Mouse (Mus musculus) frontal cortex, postnatal 36 days (tissue): ENCODE measurements around the gene Cfap43.

Experiments
- DNase-seq, 2 experiments: peaks; one replicate each; pipeline ENCODE4 v3.0.0; 2022; ENCODE audit warnings: low spot score in 2 of 2

The Cfap43 gene

DNA sequence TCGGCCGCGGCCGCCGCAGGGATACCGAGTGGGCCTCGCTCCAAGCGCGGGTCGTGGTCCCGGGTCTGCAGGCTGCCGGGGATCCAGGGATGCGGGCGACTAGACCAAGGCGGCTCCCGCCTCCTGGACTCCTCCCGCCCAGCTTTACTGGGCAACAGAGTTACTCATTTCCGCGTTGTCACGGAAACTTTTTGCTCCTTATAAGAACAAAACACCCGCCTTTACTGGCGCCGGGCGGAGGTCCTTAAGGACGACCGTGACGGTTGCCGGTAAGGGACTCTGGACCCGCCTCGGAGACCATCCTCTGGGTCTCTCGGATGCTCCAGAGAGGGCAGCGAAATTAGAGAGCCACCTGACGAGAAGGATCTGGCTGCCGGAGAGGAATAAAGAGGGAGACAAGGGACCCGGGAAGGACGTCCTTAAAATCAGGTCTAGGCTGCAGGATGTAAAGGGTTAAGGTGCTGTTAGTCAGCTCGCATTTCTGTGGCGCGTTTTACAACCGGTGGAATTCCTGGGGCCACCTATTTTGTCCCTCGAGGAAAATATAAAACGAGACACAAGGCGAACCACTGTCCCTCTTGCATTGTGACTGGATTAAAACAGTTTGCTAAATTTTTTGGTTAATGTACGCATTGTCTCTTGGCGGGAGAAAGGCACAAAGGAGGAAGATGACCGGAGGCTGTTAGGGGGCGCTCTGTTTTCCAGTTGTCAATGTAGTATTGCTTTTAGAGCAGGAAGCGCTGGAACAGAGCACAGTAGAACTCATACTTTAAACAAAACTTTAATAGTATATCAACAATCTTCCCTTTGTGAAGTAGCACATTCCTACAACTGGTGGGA, at the start of gene Cfap43, which contains the start of gene Itprip:
Cfap43 (minus strand) TSS at position 162 of the 840 bp plus-strand sequence.
Itprip (minus strand) TSS at position 174 of the 840 bp plus-strand sequence.
- peak; percentile 51 to 56 for DNase-seq

DNA sequence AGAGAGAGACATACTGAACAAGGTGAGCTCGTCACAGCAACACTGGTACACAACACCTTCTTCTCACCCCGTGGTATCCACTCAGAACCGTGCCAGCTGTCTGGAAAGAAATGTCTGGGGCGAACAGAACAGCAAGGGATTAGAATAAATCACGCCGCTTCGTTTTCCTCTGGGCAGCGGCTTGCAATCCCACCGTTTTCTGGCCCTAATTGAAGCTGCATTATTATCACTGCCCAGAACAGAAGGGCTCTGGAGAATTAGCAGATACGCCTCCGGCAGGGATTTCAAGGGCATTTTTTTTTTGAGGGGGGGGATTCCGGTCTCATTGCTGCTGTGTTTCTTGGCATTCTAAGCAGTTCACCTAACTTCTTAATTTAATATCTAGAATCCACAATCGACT, 39.1 kb upstream of the Cfap43 start:
- DNase-seq, result no peak

DNA sequence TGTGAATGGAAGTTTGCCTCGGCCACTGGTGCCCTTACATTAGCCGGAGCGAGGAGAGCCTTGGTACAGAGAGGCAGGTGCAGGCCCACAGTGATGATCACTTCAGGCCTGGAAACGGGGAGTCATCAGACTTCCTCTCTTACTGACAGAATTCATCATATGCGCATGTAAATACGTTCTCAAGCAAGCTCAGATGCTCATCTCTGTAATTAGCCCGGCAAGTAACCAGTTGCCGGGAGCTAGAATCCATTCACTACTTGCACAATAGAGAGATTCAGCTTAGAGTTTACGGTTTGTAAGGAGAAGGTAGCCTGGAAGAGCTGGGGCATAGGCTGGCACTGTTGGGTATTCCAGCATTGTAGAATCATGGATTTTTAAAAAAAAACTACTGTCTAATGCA, 34.1 kb upstream of the Cfap43 start:
- DNase-seq, result no peak

DNA sequence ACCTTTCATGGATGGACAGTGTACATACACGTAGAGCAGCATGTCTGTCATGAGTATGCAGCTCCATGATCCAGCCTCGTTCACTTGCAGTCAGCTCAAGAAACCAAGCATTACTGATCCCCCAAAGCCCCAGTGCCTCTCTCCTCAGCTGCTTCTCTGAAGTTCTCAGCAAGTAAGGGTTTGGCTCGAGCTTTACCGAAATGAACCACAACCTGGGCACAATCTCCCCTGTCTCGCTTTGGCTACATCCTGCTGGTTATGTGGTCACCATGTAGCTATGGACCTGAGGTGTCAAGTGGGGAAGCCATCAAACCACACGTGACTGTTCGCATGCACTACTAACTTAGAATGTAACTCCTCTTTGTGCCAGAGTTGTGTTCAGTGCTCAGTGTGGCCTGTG, 31.9 kb upstream of the Cfap43 start:
- no peak for DNase-seq

DNA sequence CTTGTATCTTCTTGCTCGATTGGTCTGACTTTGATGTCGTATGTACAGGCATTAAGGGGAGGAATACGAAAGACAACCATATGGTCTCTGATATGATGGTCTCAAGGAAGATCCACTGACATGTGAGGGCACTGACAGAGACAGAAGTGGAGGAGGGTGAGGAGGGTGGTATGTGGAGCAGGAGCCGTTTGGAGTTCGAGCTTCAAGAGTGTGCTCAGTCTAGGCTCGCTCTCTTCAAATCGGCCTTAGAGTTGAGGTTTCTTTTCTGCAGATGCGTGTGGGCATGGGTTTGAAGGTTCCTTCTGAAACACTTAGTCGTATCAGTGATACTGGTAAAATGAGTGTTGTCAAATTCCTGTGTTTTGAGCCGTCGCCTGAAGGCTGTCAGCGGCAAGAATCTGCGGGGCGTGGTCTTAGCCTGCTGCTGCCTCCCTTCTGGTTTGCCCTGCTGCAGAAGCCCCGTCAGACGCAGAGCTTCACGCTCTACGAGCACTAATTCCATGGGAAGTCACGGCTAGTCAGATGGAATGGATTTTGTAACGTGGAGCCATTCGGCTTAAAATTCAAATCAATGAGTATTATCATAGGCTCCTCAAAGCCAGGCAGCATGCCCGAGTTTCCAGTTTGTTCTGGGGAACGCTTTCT, 27.9 kb upstream of the Cfap43 start:
- no peak for DNase-seq

DNA sequence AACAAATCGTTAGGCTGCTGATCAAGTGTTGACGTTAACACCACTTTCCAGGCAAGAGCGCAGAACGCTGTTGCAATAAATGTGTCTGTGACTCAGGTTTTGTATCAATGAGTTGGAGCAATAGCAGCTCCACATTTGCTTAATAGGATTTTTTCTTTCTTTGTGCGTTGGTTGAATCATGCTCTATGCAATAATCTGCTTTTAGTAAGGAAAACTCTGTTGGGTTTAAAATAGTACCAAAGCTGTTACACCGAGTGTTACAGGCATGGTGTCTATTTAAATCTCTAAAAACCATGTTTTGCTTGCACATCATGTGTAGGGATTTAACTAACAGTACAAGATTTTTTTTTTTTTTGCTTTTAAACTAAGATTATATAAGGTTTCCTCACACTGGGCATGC, 20.3 kb upstream of the Cfap43 start:
- DNase-seq, result peak in 1 of 2 experiments; percentile 32

DNA sequence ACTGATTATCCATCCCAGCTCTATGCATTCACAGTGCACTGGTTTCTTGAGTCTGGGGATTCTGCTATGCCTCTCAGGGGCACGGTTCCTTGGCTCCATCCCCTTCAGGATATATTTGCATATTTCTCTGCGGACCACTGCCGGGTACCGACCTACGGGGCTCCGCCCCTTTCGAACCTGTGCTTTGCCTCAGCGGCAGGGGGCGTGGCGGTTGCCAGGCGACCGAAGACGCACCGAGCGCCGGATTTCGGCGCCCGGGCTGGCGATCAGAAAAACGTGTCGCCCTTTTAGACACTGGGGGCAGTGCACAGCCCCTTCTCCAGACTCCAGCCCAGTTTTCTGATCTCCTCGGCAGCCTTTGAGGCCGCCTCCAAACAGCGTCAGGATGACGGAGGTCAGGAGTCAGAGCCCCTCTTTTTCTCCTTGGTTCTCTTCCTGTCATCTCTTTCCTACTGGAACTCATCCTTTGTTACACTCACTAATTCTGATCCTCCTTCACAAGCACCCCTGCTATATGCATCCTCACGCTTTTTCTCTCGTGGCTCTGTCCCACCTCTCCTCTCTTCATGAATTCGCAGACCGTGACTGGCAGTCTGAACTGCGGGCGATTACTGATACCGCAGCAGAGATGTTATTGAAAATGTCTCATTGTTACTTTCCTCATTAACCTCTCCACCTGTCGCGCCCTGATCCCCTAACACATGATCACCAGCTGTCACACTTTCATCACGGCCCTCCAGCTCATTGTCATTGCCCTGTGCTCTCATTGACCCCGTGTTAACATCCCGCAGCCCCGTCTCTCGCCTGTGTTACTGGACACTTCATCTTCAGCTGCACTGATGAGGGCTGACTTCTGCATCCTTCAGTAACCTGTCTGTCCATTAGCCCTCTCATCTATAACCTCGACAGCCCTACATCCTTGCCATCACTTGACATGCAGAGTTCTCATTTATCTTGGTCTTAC, 18.6 kb upstream of the Cfap43 start, which contains the start of gene Cfap58:
Cfap58 (plus strand) TSS at position 233 of the 964 bp plus-strand sequence.
- peak; percentile 35 to 41 for DNase-seq

DNA sequence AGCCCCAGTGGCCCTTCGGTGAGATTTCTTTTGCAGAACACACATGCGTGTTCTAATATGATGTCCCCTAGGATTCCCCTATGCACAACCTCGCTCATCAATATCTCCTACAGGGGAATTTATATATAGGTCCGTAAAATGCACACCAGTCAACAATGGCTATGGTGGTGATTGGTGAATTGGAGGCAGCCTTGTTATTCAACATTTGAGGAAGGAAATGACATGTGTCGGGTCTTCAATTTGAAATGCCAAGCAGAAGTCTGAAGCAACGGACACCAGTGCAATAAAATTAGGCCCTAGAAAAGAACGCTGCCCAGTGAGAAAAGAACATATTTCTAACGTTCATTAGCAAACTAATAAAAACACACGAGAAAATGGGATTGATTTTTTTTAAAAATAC, 17.9 kb upstream of the Cfap43 start:
- no peak for DNase-seq

DNA sequence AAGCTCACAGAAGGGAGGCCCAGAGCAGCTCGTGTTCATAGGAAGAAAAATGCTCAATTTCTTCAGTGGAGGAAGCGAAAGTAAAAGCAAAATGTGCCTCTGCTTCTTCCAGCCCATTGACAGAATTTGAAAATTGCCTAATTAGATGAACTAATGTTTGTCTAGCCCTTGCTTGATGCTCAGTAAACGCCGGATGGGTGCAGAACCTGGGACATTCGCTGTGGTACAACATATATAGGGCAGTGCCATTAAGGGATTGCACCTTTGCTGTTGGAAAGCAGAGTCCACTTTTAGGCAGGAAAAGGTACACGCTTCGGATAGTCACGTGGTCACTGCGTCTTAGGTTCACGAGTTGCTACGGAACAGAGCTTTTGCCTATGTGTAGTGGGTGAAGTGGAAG, 17.4 kb upstream of the Cfap43 start:
- no peak for DNase-seq

DNA sequence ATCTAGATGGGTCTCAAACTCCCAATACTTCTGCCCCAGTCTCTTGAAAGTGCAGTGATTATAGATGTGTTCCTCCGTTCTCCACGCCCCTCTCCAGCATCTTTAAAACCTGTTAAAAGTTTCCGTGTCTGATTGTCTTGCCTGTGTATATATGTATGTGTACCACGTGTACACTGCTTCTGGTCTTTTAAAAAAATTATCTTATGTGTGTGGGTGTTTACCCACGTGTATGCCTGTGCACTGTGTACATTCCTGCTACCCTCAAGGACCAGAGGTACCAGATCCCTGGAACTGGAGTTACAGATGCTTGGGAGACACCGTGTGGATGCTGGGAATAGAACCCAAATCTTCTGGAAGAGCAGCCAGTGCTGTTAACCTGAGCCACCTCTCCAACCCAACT, 16.4 kb upstream of the Cfap43 start:
- DNase-seq, result no peak

DNA sequence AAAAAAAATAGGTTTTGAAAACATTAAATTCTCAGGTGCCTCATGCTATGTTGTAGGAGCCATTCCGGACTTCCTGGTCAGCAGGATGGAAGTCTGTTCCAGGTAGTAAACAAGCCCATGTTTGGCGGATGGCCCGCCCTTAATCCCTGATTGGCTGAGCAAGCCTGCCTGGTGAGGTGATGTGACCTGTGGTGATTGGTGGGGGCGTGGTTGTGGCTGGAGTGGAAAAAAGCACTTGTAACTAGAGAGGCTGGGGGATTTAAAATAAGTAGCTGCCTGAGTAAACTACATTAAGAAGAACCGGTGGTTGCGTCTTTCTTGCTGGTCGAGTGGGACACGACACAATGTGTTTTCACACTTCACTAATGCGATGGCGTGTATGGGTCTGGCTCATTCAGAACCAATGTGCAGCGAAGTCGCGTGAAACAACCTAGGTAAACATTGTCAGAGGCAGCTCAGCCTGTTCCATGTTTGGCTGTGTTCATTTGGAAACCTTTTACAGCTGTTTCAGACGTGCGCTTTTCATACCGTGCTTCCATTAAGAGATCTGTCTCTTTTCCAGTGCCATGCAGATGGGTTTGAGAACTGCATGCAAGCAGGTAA, 15.7 kb upstream of the Cfap43 start:
- DNase-seq, result no peak

DNA sequence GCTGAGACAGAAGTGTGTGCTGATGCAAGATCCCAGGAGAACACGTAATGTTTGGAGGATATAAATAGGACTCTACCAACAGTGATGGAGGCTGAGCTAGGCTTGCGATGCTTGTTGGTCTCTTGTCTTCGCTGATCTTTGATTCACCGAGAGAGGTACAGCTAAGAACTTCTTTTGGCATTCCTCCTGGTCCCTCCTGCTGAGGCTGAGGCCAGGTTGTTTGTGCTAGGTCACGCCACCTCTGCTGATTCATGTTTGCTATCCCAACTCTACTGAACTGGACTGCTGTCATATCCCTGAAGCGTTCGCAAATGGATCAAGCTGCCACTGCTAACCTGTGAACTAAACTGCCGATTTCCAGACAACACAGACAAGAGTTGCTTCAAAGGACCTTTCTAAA, 15.1 kb upstream of the Cfap43 start:
- no peak for DNase-seq

DNA sequence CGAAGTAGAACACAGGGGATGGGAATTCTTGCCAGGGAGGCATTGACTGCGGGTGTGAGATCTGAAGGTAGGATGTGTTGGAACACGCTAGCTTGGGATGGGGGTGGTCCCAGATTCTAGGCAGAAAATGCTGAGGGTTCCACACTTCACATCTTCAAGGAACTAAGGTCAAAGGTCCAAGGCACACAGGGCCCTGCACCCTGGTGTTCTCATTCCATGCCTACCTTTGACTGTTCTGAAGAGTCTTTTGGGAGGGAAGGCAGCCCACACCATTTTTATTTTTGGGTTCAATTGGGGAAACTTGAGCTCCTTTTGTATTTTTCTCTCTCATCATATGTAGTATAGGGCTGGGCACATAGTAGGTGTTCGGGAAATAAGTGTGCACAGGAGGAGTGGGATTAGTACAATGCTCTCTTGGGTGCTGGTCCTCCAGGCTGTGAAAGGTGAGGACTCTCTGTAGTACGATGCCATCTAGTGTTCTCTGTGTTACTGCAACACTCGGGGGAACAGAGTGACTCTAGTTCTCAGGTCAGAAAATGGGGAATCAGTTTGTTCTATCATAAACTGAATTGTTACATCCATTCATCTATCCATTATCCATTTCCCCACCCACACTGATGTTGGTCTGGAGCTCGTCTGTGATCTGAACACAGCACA, 13.0 kb upstream of the Cfap43 start:
- DNase-seq, result no peak

DNA sequence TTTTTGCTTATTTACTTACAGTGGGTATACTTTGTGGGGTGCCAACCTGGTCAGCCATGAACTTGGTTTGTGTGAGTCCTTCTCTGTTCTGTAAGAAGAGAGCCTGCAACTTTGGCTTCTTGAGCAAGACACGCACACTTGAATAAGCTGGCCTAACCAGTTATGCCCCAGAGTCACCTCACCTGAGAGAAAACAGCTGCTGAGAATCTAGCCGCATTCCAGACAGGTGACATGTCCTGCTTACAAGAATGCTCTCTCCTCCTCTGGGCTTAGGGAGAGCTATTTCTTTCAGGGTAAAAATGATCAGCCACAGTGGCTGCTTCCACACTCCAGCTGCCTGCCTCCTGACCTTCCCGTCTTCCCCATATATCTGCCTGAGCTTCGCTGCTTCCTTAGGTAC, 10.0 kb upstream of the Cfap43 start:
- DNase-seq, result no peak

DNA sequence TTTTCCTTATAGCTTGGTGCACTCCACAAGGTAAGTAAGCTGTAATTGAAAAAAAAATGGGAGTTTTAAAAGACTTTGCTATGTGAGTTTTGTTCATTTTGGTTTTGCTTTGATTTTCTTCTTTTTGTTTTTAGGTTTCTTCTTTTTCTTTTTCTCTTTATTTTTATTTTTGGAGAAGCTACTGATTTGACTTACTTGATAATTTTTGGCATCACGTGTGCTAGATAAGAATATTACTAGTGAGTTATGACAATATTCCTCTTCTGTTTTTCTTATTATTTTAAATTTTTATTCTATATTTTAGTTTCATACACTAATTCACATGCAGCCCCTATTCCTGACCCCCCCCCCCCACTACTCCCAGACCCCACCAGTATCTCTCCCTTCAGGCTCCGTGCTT, 7.9 kb upstream of the Cfap43 start:
- DNase-seq, result no peak

DNA sequence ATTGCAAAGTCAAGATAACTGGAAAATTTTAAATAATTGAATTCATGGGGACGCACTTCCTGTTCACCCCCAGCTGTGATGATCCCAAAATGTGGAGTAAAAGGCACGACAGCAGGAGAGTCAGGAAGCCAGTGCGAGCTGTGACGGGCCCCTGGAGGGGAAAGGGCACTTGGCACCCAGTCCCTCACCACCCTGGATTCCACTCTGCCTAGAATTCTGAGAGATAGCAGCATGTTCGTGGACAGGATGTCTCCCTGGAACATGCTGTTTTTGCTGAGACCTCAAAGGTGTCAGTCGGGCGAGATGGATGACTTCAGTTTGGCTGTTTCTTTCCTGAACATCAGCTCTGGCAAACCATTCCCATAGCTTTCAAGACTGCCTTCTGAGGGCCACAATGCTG, 6.7 kb upstream of the Cfap43 start:
- no peak for DNase-seq

DNA sequence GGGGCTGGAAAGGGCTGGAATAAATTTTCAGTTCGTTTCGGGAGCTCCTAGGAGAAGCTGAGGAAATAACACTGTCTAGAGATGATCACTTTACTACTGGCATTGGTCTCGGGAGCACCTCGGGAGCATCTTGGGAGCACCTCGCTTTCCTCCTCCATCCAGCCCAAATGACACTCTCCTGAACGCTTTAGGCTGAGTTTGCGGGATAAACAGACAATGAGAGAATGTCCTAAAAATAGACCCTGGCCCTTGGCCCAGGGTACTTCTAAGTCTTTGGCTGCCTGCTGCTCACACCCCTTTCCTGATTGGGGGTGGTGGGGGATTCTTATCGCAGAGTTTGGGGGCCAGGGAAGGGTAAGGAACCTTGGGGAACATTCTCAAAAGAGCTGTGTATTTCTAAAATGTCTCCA, 884 bp upstream of the Cfap43 start:
- DNase-seq, result no peak

DNA sequence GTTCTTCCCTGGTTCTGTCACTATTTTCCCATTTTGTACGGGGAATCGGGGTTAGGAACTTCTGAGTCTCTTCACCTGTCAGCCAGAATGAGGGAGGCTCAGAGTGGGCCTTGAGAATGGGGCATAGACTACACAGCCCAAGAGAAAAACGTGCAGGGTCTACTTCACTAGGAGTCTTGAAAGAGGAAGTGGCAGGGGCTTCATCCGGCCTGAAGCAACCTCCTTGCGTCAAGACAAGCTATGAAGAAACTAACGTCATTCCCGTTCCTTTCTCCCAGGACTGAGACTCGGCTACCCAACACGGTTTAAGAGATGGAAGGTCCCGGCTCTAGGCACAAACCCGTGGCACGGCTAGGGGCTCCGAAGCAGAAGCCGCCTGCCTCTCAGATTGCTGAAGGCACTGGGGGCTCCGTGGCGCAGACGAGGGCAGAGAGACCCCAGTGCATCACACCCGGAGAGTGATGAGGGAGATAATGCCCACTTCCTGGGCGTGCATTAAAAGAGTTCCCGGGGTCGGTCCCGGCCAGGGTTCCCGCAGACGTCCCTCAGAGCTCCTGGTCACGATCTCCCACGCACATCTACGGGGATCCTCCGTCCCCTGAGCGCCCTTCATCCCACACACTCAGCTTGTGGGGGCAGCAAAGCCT, 509 bp downstream of the Cfap43 start:
- no peak for DNase-seq

DNA sequence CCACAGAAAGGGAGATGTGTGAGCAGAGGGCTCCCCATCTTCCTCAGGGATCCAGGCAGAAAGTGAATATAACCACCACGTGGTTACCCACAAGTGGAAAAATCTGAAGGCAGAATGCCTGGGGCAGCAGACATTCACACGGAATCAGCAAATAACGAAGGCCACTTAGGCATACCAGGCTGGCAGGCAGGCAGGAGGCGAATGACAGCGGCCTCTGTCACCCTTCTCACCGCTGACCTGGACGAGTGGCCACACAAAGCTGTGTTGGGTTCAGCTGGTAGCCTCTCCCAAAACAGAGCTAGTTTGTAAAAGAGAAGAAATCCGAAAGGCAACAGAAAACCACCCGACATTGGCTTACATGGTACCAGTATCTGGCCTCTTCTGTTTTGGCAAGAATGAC, 1.1 kb downstream of the Cfap43 start:
- no peak for DNase-seq

DNA sequence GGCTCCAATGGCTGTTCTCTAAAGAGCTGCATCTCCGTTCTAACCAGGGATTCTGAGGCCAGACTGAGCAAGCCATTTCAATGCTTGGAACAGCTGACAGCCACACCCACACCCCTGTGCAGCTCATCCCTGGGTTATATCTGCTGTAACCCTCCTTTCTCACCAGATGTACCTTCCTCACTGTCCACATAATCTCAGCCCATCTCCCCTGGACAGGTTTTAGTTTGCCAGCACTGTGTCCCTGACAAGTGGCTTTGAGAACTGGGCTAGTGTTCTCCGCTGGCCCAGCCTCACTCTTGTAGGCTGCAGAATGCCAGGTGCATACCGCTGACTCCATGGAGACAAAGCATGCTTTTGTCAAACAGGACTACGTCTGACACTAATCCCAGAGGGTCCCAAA, 1.7 kb downstream of the Cfap43 start:
- DNase-seq, result no peak

DNA sequence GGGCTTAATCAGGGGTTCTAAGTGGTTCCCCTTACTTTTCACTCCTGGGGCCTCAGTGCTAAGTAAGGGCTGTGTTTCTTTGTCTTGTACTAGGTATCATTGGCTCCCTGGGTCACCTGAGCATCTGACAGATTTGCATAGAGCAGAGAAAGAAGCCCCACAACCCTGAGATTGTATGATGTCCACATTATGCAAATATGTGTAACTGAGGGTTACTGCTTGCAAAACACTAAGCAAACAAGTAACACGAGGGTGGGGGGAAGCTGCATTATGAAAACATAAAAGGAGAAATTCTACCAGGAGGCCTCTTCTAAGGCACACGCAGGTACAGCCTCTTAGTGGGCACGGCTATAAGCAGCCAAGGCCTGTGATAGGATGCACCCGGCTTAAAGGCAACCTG, 3.8 kb downstream of the Cfap43 start:
- DNase-seq, result no peak
